Mouse (Mus musculus) midbrain, postnatal 0 days (tissue): Measurements from ENCODE around the gene Dph5. TPM values are rescaled to one million over a fixed set of nuclear protein-coding genes. Genes with fewer than 3 reads are reported as not detected.

Source experiments
- ATAC-seq: fragments of 200-750 bp; cut with Nextera tagmentation; 2 replicates; pipeline ENCODE4 v1.8.0; 2017; ENCODE audit warnings: moderate number of reproducible peaks, mild to moderate bottlenecking, moderate TSS enrichment, moderate library complexity; ENCODE audit not compliant: low FRiP score
- DNase-seq: peaks from one replicate; pipeline ENCODE4 v3.0.0-alpha.2; 2015; ENCODE audit warnings: low spot score
- H3K27ac ChIP-seq: fragments of 300-500 bp; sonication (generic); 2 replicates; pipeline ENCODE4 v1.5.1; 2014; ENCODE audit warnings: low read depth, mild to moderate bottlenecking, low read length, mixed read lengths
- H3K27me3 ChIP-seq: fragments of 300-500 bp; sonication (generic); 2 replicates; pipeline ENCODE4 v1.6.1; 2014; ENCODE audit warnings: low read length, control low read depth, mixed read lengths; ENCODE audit not compliant: insufficient read depth
- H3K36me3 ChIP-seq: fragments of 300-500 bp; sonication (generic); 2 replicates; pipeline ENCODE4 v1.6.1; 2014; ENCODE audit warnings: low read length, control low read depth, mixed read lengths; ENCODE audit not compliant: insufficient read depth
- H3K4me1 ChIP-seq: fragments of 300-500 bp; sonication (generic); 2 replicates; pipeline ENCODE4 v1.6.1; 2014; ENCODE audit warnings: mild to moderate bottlenecking, control low read depth, antibody characterized with exemption, low read length, mixed read lengths; ENCODE audit not compliant: insufficient read depth
- H3K4me2 ChIP-seq: fragments of 300-500 bp; sonication (generic); 2 replicates; pipeline ENCODE4 v1.6.1; 2014; ENCODE audit warnings: low read depth, mild to moderate bottlenecking, low read length, mixed read lengths; ENCODE audit not compliant: poor library complexity, severe bottlenecking
- H3K4me3 ChIP-seq: fragments of 300-500 bp; sonication (generic); 2 replicates; pipeline ENCODE4 v1.5.1; 2014; ENCODE audit warnings: low read depth, mild to moderate bottlenecking, low read length, moderate library complexity
- H3K9ac ChIP-seq: fragments of 300-500 bp; sonication (generic); replicated peaks from 2 replicates; pipeline ENCODE4 v1.6.1; 2014; ENCODE audit warnings: mild to moderate bottlenecking, low read length, moderate library complexity, mixed read lengths; ENCODE audit not compliant: poor library complexity, severe bottlenecking
- H3K9me3 ChIP-seq: fragments of 300-500 bp; sonication (generic); 2 replicates; pipeline ENCODE4 v1.6.1; 2016; ENCODE audit warnings: low read length, control low read depth
- CTCF ChIP-seq: IDR thresholded peaks from 2 replicates; pipeline ENCODE4 v1.5.1; 2016; ENCODE audit warnings: antibody characterized with exemption, mild to moderate bottlenecking
- WGBS: fragments of 180-500 bp; shearing (Covaris S2); extraction: QIAGEN DNeasy Blood & Tissue Kit; methylation state at CpG from one replicate; pipeline ENCODE4 v1.1.7; 2014; 5-methylcytosine and 5-hydroxymethylcytosine counted together
- polyA plus RNA-seq: library from polyadenylated mRNA; unstranded; fragments of >200 nt; fragmentation: Nextera tagmentation; extraction: Ambion mirVana; gene quantifications from 2 replicates; pipeline ENCODE4 v1.2.1, GENCODE M21; 2015
- total RNA-seq: library from RNA; depleted of rRNA; stranded (reverse); fragments of >200 nt; gene quantifications from 2 replicates; pipeline ENCODE4 v1.2.3, GENCODE M21; 2014

Gene Dph5
- total and polyA plus RNA-seq, 2 experiments from 2014 or later = 9.3 to 19.7 TPM

DNA sequence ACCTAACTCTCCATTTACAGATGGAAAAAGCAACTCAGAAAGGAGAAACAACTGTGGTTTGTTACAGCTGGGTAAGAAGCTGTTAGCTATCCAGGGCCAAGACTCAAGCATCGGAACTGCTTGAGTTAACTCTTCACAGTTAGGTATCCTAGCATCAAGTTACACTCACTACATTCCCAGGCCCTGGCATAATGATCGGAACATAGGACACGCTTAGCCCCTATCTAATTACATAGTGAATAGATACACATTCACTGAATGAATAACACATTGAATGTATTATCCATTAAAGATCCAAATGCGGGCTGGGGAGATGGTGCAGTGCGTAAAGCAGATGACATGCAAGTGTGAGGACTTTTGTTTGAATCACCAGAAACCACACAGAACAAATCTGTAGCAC is 76.4 kb downstream of the Dph5 start:
- no peaks in the 10 kb centered on the region for H3K27me3 ChIP-seq
- no peaks in the 10 kb centered on the region for H3K9me3 ChIP-seq
- H3K9ac ChIP-seq = no peak overlapping the region
- no peak for TF ChIP-seq CTCF
- no peak overlapping the region for H3K4me3 ChIP-seq
- no peak overlapping the region for H3K4me2 ChIP-seq
- no peak overlapping the region for H3K27ac ChIP-seq
- DNase-seq (no peak), ATAC-seq (no peak)
- 75% methylated on average over 5 of the region's 5 CpGs for WGBS
- no peaks in the 10 kb centered on the region for H3K4me1 ChIP-seq
- H3K36me3 ChIP-seq = peaks cover under 1% of the 10 kb centered on the region; the same call in 1 of the 2 replicates

DNA sequence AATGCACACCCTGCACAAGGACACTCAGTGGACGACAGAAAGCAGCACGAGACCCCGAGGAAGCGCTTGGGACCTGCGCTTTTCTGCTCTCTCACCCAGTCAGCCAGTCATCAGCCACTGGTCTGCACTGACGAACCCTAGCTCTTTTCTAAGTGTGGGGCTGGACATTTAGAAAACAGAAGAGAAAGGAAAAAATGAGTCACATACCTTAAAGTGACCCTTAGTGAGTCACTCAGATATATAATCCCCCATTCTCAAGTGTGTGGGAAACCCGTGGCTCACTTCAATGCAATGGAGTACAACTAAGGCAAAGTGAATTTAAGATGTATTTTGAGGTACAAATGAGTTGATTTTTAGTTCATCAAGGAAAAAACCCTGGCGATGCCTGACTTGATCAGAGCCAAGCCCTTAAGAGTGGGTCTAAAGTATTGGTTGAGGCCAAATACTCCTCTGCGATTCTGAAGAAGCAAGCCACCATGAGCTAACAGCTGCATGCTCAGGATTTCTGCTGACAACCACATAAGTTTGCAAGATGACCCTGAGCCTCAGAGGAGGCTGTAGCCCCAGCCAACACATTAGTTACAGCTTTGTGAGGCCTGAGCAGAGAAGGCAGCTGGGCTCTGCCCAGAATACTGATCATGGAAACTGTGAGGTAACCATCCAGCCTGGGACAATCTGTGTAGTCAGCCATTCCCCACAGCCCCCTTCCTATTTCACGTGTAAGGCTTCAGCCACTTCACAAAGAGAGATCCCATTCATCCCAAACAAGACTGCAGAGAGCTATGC is 81.3 kb downstream of the Dph5 start:
- Histone ChIP-seq H3K9ac (no peak overlapping the region), H3K9me3 (no peaks in the 10 kb centered on the region), H3K4me2 (no peak overlapping the region), H3K4me3 (no peak overlapping the region), H3K27ac (no peak overlapping the region), H3K36me3 (peaks cover 17% of the 10 kb centered on the region), H3K4me1 (no peaks in the 10 kb centered on the region), H3K27me3 (no peaks in the 10 kb centered on the region)
- DNase-seq (peak; percentile 72), ATAC-seq (peak; percentile 91)
- 83% methylated on average over 10 of the region's 10 CpGs for WGBS
- TF ChIP-seq CTCF = no peak

DNA sequence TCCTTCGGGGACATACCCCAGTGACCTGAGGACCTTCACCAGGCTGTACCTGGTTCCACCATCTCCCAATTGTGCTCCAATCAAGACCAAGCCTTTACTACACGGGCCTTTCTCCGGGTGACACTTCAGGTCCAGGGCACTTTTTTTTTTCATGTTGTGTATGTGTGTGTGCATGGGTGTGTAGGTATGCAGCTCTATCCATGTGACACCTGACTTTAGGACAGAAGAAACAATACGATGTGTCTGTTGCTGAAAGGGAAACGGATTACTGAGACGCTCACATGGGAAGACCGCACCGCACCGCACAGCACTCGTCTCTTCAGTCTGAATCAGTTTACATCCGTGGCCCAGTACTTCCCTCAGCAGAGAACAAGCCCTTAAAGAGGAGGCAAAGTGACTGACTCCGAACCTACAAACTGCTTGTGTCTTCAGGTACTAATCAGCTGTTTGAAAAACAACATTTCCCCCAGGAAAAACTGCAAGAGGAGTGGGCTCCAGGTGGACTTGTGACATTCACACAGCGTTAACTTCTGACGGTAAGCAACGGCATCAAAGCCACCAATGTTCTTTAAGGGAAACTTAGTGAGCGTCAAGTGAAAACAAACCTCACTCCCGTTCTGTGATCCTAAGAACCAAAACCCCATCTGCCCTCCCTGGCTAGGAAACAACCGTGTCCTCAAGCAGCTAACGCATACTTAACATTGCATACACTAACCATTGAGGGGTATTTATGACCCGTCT is 83.6 kb downstream of the Dph5 start:
- ATAC-seq (no peak), DNase-seq (no peak)
- H3K9me3 ChIP-seq = no peaks in the 10 kb centered on the region
- no peak overlapping the region for H3K4me2 ChIP-seq
- H3K27me3 ChIP-seq = no peaks in the 10 kb centered on the region
- H3K36me3 ChIP-seq = peaks cover 27% of the 10 kb centered on the region
- no peaks in the 10 kb centered on the region for H3K4me1 ChIP-seq
- TF ChIP-seq CTCF = no peak
- H3K27ac ChIP-seq = no peak overlapping the region
- WGBS = 94% methylated on average over 20 of the region's 20 CpGs
- H3K9ac ChIP-seq = no peak overlapping the region
- H3K4me3 ChIP-seq = no peak overlapping the region

DNA sequence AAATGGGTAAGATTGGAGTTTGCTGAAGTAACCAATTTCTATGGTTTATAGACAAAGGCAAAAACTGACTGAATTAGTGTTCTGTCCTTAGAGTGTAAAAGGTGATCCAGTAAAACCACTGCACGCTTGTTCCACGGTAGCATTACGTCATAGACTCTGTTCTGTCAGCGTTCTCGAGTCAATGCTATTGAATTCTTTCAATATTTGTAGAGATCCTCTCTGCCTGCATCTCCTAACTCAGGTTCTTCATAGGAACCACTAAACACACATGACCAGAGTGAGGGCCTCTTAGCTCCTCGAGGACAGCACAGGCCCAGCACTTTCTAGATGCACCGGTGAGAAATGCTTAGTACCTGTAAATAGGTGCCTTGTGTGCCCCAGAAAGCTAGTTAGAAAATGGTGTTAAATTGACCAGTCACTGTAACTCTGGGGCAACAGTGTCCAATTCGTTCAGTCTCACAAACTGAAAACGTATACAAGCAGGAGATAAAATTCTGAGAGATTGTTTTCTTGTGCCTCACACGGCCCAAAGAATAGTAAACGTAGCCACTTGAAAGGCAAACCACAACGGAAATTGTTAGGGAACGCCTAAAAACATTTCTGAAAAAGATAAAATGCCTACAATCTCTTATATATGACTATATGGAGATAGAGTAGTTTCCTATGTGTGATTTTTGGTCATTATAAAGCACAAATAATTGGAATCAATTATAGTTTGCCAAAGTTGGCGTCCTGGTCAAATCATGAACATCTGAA is 84.4 kb downstream of the Dph5 start:
- WGBS = 96% methylated on average over 14 of the region's 14 CpGs
- Histone ChIP-seq H3K27me3 (no peaks in the 10 kb centered on the region), H3K9me3 (no peaks in the 10 kb centered on the region), H3K4me2 (no peak overlapping the region), H3K9ac (no peak overlapping the region), H3K4me3 (no peak overlapping the region), H3K27ac (no peak overlapping the region), H3K36me3 (peaks cover 30% of the 10 kb centered on the region), H3K4me1 (no peaks in the 10 kb centered on the region)
- ATAC-seq (no peak), DNase-seq (no peak)
- TF ChIP-seq CTCF = no peak

DNA sequence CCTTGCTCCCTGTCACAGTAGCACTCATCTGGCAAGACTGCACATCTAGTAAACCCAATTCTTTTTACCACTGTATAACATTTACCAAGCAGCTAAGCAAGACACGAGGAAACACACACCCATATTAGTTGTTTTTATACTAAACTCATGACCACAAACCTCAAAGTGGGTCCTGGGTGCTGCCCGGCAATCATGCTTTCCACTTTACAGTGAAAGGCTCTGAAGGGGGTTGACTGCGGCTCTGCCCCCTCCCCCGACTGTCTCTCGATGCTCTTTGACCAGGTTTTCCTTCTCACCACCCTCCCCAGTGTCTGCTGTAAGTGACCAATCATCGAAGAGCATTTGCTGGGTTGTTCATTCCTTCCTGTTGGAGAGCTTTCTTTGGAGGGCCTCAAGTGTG is 86.6 kb downstream of the Dph5 start:
- Histone ChIP-seq H3K9ac (no peak overlapping the region), H3K4me1 (no peaks in the 10 kb centered on the region), H3K27ac (no peak overlapping the region), H3K27me3 (no peaks in the 10 kb centered on the region), H3K9me3 (no peaks in the 10 kb centered on the region), H3K4me2 (no peak overlapping the region), H3K4me3 (no peak overlapping the region), H3K36me3 (peaks cover 37% of the 10 kb centered on the region)
- 94% methylated on average over 6 of the region's 6 CpGs for WGBS
- no peak for TF ChIP-seq CTCF
- DNase-seq = no peak
- ATAC-seq = no peak
